25 mouse cellular contexts compared by ENCODE assay signal in genomic region chr4:134319074-134319473, GRCm38 (mm10). TPM values are rescaled to one million over a fixed set of nuclear protein-coding genes. Genes with fewer than 3 reads are reported as not detected.
A peak's percentile ranks its signal among the peaks of the same experiment; 100 is the strongest.
DNase-seq lines count a peak whose midpoint lies in the region; ATAC-seq and TF ChIP-seq lines count a peak whose summit lies in the region.
"Had no signal": no experiment of that assay in that cellular context is flagged by ENCODE, and none has a peak within 500 bp of the region (broad histone marks: within the 10 kb centered on the region; RNA-seq: fewer than 3 reads in every experiment).

No protein-coding gene starts in this region.

- peak overlapping the region; percentile 88 for H3K4me3 ChIP-seq in gastrocnemius, adult 2 months
- 0 out of 2 replicates have a peak overlapping the region, but pooled peaks have one; percentile 61 for H3K4me3 ChIP-seq in heart, embryonic 13.5 days
- peak overlapping the region; percentile 59 for H3K4me3 ChIP-seq in heart, embryonic 16.5 days (ENCODE audit: low read length)
- H3K4me3 ChIP-seq: embryonic facial prominence, embryonic 15.5 days; erythroblast, embryonic 14.5 days; forebrain, embryonic 10.5 days; hindbrain, embryonic 15.5 days had no signal

- WGBS in heart, embryonic 13.5 days: 46% methylated on average over 5 of the region's 5 CpGs
- WGBS in heart, embryonic 16.5 days: 60% methylated on average over 5 of the region's 5 CpGs

- no peaks in the 10 kb centered on the region for H3K27me3 ChIP-seq in heart, embryonic 13.5 days (replicated peaks)
- H3K27me3 ChIP-seq in heart, embryonic 16.5 days (ENCODE audit: control insufficient read depth, insufficient read depth, low read length): no peaks in the 10 kb centered on the region
- H3K27me3 ChIP-seq: embryonic facial prominence, embryonic 15.5 days; hindbrain, embryonic 15.5 days had no signal

- no peak for TF ChIP-seq CTCF in gastrocnemius, adult 2 months (IDR thresholded peaks at IDR 0.05)

- no peak for ATAC-seq in heart, embryonic 13.5 days (ENCODE audit: extremely low read depth, insufficient number of reproducible peaks, low FRiP score, low TSS enrichment)
- ATAC-seq in heart, embryonic 16.5 days (replicated peaks; ENCODE audit: extremely low read depth, insufficient read depth, low FRiP score): no peak
- ATAC-seq: forebrain, embryonic 14.5 days; intestine, embryonic 16.5 days had no signal

- H3K9me3 ChIP-seq in heart, embryonic 13.5 days: no peaks in the 10 kb centered on the region
- no peaks in the 10 kb centered on the region for H3K9me3 ChIP-seq in heart, embryonic 16.5 days (replicated peaks; ENCODE audit: control insufficient read depth, low read length)
- H3K9me3 ChIP-seq: embryonic facial prominence, embryonic 15.5 days; forebrain, embryonic 10.5 days; hindbrain, embryonic 15.5 days had no signal

- H3K4me1 ChIP-seq in heart, embryonic 13.5 days: peaks cover 42% of the 10 kb centered on the region
- H3K4me1 ChIP-seq in heart, embryonic 16.5 days (ENCODE audit: control insufficient read depth, insufficient read depth, low read length): peaks cover 32% of the 10 kb centered on the region
- H3K4me1 ChIP-seq: hindbrain, embryonic 15.5 days had no signal

- peak overlapping the region; percentile 74 for H3K4me2 ChIP-seq in heart, embryonic 13.5 days
- peak overlapping the region; percentile 71 for H3K4me2 ChIP-seq in heart, embryonic 16.5 days (ENCODE audit: low read depth, low read length)
- H3K4me2 ChIP-seq: embryonic facial prominence, embryonic 15.5 days; hindbrain, embryonic 15.5 days had no signal

- DNase-seq in gastrocnemius, adult 2 months: peak; percentile 60
- no peak for DNase-seq in gastrocnemius, postnatal 14 days
- peak; percentile 21 to 29 for DNase-seq in heart, adult 9 months (ENCODE audit: low spot score in 2 of 2)
- DNase-seq in heart, postnatal 36 days: no peak
- DNase-seq in ovary, postnatal 10 days (ENCODE audit: low spot score): no peak
- DNase-seq in thymus, postnatal 14 days: no peak
- DNase-seq: adrenal gland, postnatal 10 days; cerebellum, adult 11 months; cerebellum, adult 8-10 months; cerebellum, postnatal 14 days; embryo, embryonic 11 days; kidney, adult 8-10 months had no signal

- H3K27ac ChIP-seq in gastrocnemius, adult 2 months: peak overlapping the region; percentile 97
- peak overlapping the region; percentile 67 for H3K27ac ChIP-seq in heart, embryonic 13.5 days (replicated peaks)
- H3K27ac ChIP-seq in heart, embryonic 16.5 days (ENCODE audit: low read length): peak overlapping the region; percentile 65
- H3K27ac ChIP-seq: embryonic facial prominence, embryonic 15.5 days; forebrain, embryonic 10.5 days; hindbrain, embryonic 15.5 days; kidney, postnatal 0 days had no signal

- peaks cover 67% of the 10 kb centered on the region for H3K36me3 ChIP-seq in heart, embryonic 13.5 days
- H3K36me3 ChIP-seq in heart, embryonic 16.5 days (ENCODE audit: control insufficient read depth, insufficient read depth): peaks cover 28% of the 10 kb centered on the region
- H3K36me3 ChIP-seq: embryonic facial prominence, embryonic 15.5 days; forebrain, embryonic 10.5 days; hindbrain, embryonic 15.5 days had no signal

- intact Hi-C loops in gastrocnemius, adult 2 months (cut with DNase I): no loop called here
- intact Hi-C loops in gastrocnemius, postnatal 14 days (cut with DNase I; ENCODE audit: low total_unique reads): no loop called here
- intact Hi-C loops in heart, postnatal 36 days (cut with DNase I): no loop called here

- peak overlapping the region; percentile 67 for H3K9ac ChIP-seq in heart, embryonic 13.5 days
- peak overlapping the region; percentile 56 for H3K9ac ChIP-seq in heart, embryonic 16.5 days (ENCODE audit: low read length)
- H3K9ac ChIP-seq: embryonic facial prominence, embryonic 15.5 days; hindbrain, embryonic 15.5 days had no signal

RNA-seq across cellular contexts. Expression of gene Trim63, which starts 4.2 kb away (rescaled TPM):
- 100 to 1,000 TPM; 250 to 325 TPM for total RNA-seq in gastrocnemius, adult 2 months (2021)
- total RNA-seq in gastrocnemius, postnatal 14 days (2021): 100 to 1,000 TPM; 103 to 224 TPM
- total RNA-seq in heart, postnatal 36 days (2021): 100 to 1,000 TPM; 234 to 314 TPM
- polyA plus RNA-seq in heart, embryonic 13.5 days (2015; fragmentation: Nextera tagmentation; extraction: Ambion mirVana): 108 and 136 TPM in 2 replicates
- 175 and 177 TPM in 2 replicates for polyA plus RNA-seq in heart, embryonic 16.5 days (2015; fragmentation: Nextera tagmentation; extraction: Ambion mirVana)
- total RNA-seq: common myeloid progenitor, adult 5-6 weeks; MEL had no signal
- polyA plus RNA-seq: erythroblast, embryonic 14.5 days; forebrain, embryonic 14.5 days had no signal

RNA-seq across cellular contexts. Expression of gene Slc30a2, which starts 23.9 kb away (rescaled TPM):
- 10 to 100 TPM in 1 of 2 experiments, 1 to 10 TPM in 1; 4.4 to 25.8 TPM for total RNA-seq in gastrocnemius, adult 2 months (2021)
- total RNA-seq in gastrocnemius, postnatal 14 days (2021): 1 to 10 TPM in 1 of 2 experiments, under 1 TPM in 1; 0.47 to 6.3 TPM
- total RNA-seq in heart, postnatal 36 days (2021): under 1 TPM; 0.35 to 0.50 TPM
- polyA plus RNA-seq in heart, embryonic 13.5 days (2015; fragmentation: Nextera tagmentation; extraction: Ambion mirVana): 0.11 and 0.19 TPM in 2 replicates
- 0.21 and 0.42 TPM in 2 replicates for polyA plus RNA-seq in heart, embryonic 16.5 days (2015; fragmentation: Nextera tagmentation; extraction: Ambion mirVana)
- total RNA-seq: common myeloid progenitor, adult 5-6 weeks had no signal
- polyA plus RNA-seq: C2C12; erythroblast, embryonic 14.5 days; forebrain, embryonic 10.5 days; hindbrain, embryonic 11.5 days had no signal

RNA-seq across cellular contexts. Expression of gene Pdik1l, which starts 31.4 kb away (rescaled TPM):
- 1 to 10 TPM; 3.2 TPM for total RNA-seq in gastrocnemius, adult 2 months (2021)
- 1 to 10 TPM; 4.8 to 5.3 TPM for total RNA-seq in gastrocnemius, postnatal 14 days (2021)
- 1 to 10 TPM; 7.9 to 8.2 TPM for total RNA-seq in heart, postnatal 36 days (2021)
- polyA plus RNA-seq in heart, embryonic 13.5 days (2015; fragmentation: Nextera tagmentation; extraction: Ambion mirVana): 13.4 and 13.5 TPM in 2 replicates
- polyA plus RNA-seq in heart, embryonic 16.5 days (2015; fragmentation: Nextera tagmentation; extraction: Ambion mirVana): 13.0 and 13.9 TPM in 2 replicates

Comparison
In these comparisons a context has a peak if more than half of its experiments do, and no peak if none do; other contexts are left out.
1. DNase-seq: peak in gastrocnemius, adult 2 months (single experiment) and heart, adult 9 months (2 of 2); none in gastrocnemius, postnatal 14 days (single experiment), heart, postnatal 36 days (0 of 2), ovary, postnatal 10 days (single experiment) and thymus, postnatal 14 days (single experiment).
2. Peak in every context shown above with its lines, with median percentiles within 50 percentile points of each other: H3K27ac ChIP-seq and H3K4me3 ChIP-seq.